Mouse (Mus musculus) left cerebral cortex, adult 18-20 months (tissue): ENCODE measurements around the gene Maco1. TPM values are rescaled to one million over a fixed set of nuclear protein-coding genes. Genes with fewer than 3 reads are reported as not detected.
"Not testable (repeated sequence)": the region's sequence is repeated elsewhere in the genome, so short reads cannot be mapped to it uniquely, and the experiment has no call there.

Experiments used
- DNase-seq, 2 experiments: peaks; one replicate each; pipeline ENCODE4 v3.0.0; 2021 to 2022; ENCODE audit warnings: low spot score in 2 of 2, mixed read lengths in 1 of 2
- total RNA-seq, 2 experiments: library from RNA; stranded (reverse); gene quantifications; 2 replicates each; pipeline ENCODE4 v1.2.3; 2021

Maco1 gene
- total RNA-seq, 2 experiments from 2014 or later: 55.2 to 55.3 TPM

DNA sequence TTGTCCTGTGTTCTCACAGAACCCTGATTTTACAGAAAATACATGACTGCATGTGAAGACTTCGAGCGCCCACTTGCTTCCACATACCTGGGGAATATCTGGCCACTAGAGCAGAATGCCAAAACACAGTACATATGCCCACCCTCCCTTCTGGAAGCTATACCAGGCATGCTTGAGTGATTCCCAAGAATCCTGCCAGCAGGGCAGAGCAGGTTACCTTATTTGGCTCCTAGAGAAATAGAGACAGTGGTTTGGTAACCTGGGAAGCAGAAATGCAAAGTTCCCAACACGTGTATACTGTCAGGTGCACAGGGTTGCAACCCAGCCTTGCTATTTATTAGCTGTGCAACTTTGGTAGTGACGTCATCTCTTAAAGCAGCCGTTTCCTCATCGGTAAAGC is 8.7 kb upstream of the Maco1 start:
- DNase-seq: no peak

- no peak for DNase-seq
Observed at GRCm38 (mm10) chr4:134858494-134858893, 5.3 kb upstream of the Maco1 start.

DNA sequence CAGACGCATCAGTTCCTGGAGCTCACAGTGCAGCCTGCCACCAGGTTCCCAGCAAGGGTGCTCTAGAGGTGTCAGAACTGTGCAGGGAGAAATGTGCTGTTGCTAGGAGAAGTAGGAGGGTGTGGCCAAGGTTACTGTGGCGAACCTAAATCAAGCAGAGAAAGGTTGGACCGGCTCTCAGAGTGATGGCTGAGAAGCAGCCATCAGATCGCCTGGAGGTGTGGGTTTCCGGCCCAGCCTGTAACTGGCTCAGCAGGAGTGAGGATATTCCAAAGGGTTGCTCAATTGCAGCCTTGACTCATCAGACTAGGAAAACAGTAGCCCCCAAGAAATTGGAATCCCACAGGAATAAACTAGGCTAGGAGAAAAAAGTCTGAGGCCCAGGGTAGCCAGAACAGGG is 3.4 kb upstream of the Maco1 start:
- DNase-seq: no peak

DNA sequence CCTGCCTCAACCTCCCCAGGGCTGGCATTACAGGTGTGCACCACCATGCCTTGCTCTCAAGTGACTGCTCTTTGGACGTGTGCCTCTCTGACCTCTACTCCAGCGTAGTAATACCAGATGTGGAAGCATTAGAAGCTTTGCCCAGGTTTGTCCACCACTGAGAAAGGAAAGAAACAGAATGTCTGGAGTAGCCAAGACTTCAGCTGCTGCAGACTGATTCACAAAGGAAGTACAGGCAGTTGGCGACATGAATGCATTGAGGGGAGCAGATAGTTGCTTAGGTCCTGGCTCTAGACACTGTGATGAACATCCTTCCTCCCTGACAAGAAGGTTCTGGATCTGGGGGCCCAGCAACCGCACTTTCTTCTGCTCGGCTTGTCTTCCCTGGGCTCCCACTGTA is 2.9 kb upstream of the Maco1 start:
- DNase-seq: no peak

DNA sequence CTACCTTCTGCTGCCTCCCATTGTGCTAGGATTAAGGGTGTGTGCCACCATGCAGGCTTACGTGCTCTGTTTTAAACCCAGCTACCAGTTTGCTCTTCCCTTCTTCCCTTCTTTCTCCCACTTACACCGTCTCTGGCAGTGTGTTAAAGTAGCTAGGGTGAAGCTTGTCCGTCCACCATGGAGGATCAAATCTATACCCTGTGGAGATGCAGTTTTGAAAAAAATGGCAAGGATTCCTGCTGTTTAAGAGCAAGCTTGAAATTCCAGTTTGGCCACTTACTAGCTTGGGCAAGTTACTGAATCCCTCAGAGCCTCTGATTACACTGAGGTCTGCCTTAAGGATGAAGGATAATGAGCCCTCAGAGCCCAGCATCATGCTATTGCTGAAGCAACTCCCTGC is 2.2 kb upstream of the Maco1 start:
- no peak for DNase-seq

GRCm38 (mm10) chr4:134853637-134854485 is 716 bp upstream of the Maco1 start:
- peak; percentile 93 to 96 for DNase-seq

- DNase-seq: no peak
Observed at GRCm38 (mm10) chr4:134852438-134853255, 498 bp downstream of the Maco1 start.

DNA sequence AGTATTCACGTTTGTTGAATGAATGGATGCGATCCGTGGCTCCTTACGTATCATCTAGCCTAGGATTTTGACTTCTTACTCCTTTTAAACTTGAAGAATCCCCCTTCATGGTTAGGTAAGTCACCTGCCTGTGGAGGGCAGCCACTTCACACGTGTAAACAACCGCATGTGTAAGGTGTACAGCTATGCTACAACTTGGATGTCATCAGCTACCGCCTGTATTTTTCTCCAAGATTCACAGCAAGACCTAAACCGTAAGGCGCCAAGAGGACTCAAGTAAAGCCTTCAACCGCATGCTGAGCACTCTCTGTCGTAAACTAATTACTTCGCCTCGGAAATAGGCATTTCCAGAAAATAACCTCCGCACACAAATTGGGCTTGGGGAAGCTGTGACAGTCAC is 1.3 kb downstream of the Maco1 start:
- DNase-seq: no peak

DNA sequence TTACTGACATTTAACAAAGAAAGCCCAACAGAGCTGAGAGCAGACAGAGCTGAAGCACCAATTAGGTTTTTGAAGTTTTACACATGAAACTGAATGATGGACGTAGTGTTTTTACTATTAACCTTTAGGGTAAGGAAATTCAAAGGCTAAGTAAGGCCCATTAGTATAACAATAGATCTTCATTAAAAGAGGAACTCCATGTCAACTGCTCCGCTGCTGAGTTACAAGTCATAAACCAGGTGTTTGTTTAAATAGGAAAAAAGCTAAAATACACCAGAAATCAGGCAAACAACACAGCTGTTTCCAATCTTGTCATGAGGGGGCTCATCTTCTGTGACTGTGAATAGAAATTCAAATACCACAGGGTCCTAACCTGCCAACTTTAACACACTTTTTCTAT is 1.9 kb downstream of the Maco1 start:
- no peak for DNase-seq

- DNase-seq: no peak
Observed at GRCm38 (mm10) chr4:134850551-134850950, 2.6 kb downstream of the Maco1 start.

DNA sequence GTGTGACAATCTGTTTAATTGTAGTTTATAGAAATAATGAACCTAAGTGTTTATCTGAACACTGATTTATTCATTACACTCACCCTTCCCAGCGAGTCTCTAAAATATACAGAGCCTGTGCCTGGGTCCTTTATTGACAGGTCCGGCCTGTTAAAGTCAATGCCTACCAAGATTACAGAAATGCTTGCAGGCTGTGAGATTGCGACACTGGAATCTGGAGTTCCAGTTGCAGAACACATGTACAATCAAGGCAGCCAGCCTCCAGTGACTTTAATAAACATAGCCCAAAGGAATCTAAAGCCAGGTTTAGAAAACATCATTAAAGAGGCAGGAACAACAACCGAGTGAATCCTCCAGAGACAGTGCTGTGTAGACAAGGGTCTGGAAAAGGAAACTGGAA is 5.6 kb downstream of the Maco1 start:
- DNase-seq: no peak

DNA sequence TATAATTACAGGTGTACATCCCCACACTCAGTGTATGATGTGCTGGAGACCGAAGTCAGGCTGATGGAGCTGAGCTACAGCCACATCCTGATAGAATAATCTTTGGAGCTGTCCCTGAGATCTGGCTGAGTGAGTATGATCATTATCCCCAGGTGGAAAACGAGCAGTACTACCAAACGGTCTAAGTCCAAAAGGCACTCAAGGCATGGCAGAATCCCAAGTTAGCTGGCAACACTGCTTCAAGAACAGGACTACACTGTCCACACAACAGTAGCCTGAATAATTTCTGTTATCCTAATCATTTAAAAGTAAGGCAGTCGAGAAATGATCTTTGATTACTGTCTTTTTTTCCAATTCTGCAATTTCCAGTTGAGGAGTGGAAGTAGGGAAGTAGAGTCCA is 9.6 kb downstream of the Maco1 start:
- no peak for DNase-seq

DNA sequence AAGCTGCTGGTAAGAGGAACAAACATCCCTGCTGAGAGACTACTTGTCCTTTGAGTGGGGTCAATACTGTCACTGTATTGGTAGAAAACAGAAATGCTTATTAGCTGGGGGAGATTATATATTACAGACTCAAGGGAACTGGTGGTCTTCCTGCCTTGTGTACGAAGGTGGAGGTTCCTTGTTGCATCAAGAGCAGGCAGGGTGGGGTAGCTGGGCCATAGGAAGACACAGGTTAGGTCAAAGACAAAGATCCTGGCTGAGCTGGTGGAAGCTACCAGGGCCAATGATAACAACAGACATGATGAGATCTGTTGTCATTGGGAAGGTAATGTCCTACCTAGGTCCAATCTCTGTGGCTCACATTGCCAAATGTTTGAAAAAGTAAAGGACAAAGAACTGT is 12.9 kb downstream of the Maco1 start:
- DNase-seq: no peak

- not testable (repeated sequence) for DNase-seq
Observed at GRCm38 (mm10) chr4:134838706-134839105, 14.4 kb downstream of the Maco1 start.

DNA sequence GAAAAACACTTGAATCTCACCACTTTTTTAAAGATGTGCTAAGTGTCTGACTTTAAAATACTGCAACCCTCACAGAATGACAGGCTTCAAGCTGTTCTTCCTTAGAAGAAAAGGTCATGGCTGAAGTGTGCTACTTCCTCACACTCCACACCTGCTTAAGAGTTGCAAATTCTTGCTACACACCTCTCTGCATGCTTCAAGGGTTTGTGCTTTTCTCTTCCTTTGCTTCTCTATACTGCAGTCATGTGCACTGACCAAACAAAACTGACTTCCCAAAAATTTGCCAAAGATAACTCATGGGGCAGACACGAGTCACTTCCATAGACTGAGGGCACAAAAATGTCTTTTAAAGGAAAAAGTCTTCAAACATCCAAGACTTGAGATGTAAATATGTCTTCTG is 14.9 kb downstream of the Maco1 start:
- DNase-seq: no peak

- no peak for DNase-seq
Observed at GRCm38 (mm10) chr4:134835486-134835885, 17.7 kb downstream of the Maco1 start.

DNA sequence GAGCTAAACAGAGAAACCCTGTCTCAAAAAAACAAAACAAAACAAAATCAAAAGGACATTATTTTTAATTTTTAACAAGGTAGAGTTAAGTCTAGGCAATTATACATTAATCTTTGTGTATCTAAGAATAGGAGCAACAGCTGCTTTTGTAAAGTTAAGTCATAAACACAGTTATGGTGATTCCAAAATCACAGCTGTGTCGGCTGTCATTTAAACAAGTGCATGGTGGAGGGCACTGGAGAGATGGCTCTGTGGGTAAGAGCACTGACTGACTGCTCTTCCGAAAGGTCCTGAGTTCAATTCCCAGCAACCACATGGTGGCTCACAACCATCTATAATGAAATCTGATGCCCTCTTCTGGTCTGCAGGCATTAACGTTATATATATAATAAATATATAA is 21.2 kb downstream of the Maco1 start:
- no peak for DNase-seq

- DNase-seq: no peak
Observed at GRCm38 (mm10) chr4:134827806-134828205, 25.3 kb downstream of the Maco1 start.

DNA sequence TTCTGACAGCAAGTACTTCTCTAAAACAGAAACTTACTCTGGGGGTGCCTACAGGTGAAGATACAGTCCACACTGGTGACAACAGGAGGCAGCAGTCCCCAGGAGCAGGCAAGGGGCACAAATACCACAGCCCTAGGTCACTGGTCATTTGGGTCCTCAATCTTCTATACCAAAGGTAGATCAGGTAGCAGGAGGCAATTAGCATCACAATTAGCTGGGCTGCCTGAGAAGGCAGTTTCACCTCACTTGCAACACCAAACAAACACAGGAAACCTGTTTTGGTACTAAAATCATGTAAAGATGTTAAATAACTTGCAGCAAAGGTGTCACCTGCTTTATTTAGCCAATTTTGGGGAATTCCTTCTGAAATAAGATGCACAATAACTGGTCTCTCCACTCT is 26.8 kb downstream of the Maco1 start:
- no peak for DNase-seq

GRCm38 (mm10) chr4:134825864-134826263 is 27.3 kb downstream of the Maco1 start:
- DNase-seq: not testable (repeated sequence)

GRCm38 (mm10) chr4:134823560-134823959 is 29.6 kb downstream of the Maco1 start:
- DNase-seq: no peak

DNA sequence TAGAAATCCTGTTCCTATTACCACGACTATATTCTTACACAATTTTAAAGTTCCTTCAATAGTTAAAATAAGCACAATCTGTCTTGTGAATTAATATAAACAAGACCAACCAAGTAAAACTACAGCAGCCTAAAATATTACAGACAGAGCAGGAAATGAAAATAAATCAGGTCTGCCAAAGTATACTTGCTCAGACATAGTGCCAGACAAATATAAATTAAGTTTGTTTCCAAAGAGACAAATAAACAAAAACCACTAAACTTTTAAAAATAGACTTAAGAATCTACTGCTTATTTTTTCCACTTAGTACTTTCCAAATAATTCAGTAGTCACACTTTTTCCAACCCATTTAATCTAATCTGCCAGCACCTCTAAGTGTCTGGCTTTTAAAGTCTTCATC is 32.1 kb downstream of the Maco1 start:
- no peak for DNase-seq
